Mouse (Mus musculus) forelimb bud, embryonic 11.5 days (tissue): ENCODE data around the gene Slc51b.

ENCODE experiments used
- DNase-seq: peaks from one replicate; pipeline ENCODE4 v3.0.0-alpha.2; 2012; ENCODE audit warnings: low read depth, low spot score

Slc51b gene

DNA sequence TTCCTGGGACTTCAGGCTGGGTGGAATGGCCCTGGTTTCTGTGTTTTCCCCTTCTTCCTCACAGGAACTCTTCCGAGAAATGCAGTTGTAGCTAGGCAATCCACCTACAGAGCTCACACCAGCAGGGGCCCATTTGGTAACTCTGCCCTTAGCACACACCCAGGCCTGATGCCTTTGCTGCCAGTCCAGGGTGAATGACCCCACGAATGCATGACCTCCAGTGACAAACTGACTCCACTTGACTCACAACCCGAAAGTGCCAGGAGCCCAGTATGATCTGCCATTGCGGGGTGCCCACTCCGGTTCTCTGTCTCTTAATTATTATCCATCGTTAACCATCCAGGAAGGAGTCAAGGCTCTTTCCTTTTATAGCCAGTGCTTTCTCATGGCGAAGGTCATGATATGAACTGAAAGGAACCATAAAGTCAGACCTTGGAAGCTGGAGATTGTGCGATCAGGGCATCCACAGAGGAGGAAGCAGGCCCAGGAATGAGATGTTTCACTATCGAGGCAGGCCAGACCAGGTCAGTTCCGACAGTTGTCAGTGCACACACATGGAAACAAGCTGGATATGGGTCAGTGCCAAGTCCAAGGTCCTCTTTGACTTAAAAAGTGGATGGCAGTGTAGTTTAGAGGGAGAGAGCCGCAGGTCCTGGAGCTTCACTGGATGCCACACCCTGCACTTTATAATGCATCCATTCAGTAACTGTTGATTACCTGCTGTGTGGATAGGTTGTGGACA lies at the start of gene Slc51b:
Gene Slc51b (minus strand): TSS at position 196 of the 742 bp plus-strand sequence.
- no peak for DNase-seq

DNA sequence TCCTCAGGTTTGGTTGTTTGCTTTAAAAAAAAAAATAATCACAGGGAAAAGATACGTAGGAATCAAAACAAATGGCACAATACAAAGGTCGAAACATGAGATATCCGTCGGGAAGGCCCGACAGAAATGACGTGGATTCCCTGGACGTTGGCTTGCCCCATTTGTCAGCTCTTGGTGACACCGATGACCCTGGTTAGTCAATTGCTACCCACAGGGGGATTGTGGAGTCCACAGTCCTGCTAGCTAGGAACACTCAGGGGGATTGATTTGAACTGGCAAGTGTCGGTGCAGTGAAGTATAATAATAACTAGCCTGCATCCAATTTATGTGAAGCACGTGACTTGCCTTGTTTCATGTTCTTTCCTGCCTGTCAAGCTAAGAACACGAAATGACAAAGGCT lies 44.9 kb upstream of the Slc51b start:
- DNase-seq = no peak

DNA sequence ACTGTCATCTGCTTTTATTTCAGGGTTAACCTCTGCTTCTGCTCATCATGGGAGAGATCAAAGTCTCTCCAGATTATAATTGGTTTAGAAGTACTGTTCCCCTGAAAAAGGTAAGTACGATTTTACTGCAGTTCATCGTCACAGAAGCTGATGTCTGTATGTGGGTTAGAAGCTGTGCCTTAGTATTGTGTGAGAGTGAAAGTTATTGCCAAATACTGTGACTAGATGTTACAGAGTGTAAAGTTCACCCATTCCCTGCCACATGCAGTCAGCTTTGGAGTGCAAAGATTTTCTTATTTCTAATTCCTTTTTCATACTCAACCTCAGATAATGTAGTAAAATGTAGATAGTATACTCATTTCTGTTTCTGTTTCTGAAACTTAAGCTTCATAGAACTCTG lies 42.5 kb upstream of the Slc51b start:
- DNase-seq = no peak

DNA sequence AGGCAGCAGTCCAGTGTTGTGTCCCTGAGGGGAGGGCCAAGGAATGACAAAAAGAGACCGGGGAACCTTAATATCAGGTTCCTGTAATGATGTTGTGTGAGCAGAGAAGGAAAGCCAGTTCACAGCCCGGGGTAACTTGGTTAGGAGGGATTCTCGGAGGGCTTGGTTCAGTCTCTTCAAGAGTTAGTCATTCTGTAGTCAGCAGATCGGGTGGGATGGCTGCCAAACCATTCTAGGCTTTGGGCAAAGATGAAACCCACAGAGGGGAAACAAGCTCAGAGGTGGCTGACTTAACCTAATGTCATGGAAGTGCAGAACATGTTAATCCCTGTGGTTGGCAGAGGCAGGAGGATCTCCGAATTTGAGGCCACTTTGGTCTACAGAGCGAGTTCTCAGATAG lies 41.4 kb upstream of the Slc51b start:
- DNase-seq = no peak

DNA sequence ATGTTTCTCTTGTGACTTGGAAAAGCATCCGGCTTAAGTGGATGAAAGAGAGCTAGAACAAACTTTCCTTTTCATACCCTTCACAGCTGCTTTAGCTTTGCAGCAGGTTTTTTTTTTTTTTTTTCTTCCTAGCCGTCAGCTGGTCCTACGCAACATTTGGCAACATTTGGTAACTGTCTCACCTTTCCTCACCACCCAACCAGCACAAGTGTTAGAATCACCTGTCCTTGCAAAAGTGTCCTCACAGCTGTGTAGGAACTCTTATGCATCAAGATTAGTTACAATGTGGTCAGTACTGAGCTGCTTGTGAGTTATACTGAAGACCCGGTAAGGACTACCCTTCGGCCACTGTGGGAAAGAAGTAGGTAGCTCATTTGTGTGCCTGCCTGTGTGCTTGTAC lies 39.8 kb upstream of the Slc51b start:
- no peak for DNase-seq

DNA sequence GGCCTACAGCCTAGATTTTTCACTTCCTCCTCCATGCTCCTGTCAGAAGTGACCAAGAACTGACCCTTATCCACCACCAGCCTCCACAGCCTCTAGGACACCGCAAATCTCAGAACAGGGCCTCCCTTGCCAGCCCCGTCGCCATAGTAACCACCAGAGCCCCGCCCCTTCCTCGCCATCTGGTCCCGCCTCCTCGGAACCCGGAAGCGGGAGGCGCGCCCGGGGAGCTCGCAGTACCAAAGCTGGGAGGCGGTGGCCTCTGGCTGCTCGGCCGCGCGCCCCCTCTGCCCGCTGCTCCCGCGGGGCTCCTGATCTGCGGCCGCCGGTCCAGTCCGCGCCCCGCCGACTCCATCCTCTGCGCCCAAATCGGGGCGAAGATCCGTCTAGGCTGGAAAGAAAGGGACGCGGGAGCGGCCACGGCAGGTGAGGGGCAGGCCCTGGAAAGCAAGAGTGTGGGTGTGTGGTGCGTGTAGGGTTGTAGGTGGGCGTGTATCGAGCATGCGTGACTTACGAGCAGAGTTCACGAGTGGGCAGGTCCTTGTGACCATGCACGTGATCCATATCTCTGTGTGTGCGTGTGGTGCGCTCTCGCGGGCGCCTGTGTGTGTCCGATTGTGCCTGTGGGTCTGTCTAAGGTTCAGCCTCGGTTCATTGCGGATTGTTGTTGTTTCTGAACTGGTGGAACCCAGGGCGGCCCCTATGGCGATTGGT lies 38.1 kb upstream of the Slc51b start, which contains the start of gene Spg21:
Gene Spg21 (plus strand): TSS at position 216 of the 711 bp plus-strand sequence.
- DNase-seq = peak; percentile 92

DNA sequence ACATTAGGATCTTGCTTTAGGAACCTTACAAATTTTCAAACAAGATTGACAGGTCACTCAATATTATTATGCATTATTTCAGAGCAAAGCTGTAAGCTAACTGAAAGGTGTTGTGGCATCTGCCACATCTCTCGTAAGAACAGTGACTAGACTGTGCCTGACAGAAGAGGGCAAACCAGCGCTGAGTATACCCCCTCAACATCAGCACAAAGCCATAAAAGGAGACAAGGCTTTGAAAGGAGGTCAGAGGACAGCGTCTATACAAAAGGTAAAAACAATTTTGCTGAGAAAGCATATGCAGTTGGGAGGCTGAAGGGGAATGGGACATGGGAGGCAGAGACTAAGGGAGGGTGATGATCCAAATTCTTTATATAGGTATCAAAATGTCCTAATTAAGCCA lies 37.4 kb upstream of the Slc51b start:
- no peak for DNase-seq

DNA sequence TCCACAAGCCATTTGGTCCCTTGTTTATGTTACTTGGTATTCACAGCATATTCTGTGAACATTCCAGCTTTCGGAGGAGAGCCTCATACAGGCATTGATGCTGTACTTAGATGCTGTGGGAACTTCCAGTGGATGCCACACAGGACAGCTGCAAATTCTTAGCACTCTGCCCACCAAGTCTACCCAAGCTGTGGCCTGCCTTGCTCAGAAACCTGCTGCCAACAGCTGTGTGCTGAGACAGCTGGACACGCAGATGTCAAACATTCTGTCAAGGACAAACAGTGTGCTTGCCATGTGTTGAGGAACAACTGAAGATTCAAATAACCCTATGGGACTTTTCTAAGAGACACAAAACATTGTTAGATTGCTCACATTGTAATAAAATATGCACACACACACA lies 36.2 kb upstream of the Slc51b start:
- DNase-seq = no peak

DNA sequence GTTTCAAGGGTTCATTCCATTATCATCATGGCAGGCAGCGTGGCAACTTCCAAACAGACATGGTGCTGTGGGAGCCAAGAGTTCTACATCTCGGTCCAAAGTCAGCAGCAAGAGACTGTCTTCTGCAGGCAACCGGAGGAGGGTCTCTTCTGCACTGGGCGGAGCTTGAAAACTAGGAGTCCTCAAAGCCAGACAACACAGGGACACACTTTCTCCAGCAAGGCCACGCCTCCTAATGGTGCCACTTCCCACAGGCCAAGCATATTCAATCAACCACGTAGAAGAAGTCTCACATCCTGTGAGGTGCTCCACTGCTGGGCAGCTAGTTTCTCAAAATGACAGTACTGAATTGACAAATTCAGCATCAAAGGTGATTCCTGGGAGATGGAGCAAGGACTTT lies 25.2 kb upstream of the Slc51b start:
- no peak for DNase-seq

DNA sequence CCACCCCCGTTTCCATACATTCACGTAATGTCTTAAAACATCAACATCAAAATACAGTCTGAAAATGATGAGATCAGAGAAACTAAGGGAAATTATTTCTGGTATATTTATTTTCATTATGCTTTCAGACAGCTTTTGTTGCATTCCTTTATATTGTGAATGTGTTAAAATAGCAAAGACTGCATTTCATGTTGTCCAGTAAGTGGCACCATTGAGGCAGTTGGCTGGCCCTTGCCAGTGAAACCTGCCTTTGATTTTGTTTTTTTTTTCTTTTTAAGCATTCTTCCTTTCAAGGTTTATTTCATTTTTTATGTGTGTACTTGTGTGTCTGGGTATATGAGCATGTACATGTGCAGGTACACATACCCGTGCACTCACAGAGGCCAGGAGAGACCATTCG lies 21.9 kb upstream of the Slc51b start:
- no peak for DNase-seq

DNA sequence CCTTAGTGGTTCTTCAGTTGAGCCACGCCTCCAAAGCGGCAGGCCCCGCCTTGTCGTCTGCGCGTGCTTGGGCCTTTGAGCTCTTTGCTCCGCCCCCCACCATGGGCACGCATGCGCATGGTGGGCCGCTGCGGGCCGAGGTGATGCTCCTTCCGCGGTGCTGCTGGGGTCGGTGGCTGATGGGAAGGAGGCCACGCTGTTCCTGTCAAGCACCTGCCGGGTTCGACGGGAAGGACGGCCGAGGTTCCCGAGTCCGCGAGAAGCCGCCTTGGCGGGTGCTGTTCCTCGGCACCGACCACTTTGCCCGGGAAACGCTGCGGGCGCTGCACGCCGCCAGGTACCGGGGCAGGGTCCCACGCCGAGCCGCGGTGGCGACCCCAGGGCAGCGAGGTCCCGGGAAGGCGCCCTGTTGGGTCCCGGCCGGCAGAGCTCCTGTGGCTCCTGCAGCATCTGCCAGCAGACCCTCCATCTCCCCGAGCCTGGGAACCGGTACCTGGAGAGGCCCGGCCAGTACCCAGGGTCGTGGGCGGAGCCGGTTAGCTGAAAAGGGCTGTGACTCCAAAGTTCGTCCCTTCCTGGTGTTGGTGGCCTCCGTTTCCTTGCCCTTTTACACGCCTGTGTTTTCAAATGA lies 13.0 kb upstream of the Slc51b start, which contains the start of gene Mtfmt:
Gene Mtfmt (plus strand): TSS at position 112 of the 631 bp plus-strand sequence.
- peak; percentile 94 for DNase-seq

DNA sequence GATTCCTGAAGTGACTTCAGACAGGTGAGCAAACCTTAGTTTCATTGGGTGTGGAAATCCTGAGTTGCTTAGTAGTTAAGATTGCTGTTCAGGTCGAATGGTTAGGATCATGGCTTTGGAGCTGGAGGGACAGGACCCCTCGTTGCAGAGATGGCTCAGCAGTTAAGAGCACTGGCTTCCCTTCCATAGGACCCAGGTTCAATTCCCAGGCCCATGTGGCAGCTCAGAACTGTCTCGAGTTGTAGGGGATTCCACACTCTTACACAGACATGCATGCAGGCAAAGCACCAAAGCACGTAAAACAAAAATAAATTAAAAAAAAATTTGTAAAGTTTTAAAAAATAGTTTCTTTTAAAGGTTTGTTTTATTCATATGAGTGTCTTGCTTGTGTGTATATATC lies 12.5 kb upstream of the Slc51b start:
- no peak for DNase-seq

DNA sequence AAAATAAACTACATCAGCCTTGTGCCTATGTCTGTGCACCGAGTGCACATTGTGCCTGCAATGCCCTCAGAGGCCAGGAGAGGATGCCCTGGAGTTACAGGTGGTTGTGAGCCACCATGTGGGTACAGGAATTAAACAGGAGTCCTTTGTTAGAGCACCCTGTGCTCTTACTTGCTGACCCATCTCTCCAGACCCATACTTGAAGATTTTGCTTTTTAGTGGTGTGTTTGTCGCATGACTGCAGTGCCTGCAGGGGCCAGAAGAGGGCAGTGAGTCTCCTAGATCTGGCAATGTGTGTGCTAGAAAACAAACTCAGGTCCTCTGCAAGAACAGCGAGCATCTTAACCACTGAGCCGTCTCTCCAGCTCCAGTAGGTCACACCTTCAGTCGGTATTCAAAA lies 11.4 kb upstream of the Slc51b start:
- DNase-seq = peak; percentile 52

DNA sequence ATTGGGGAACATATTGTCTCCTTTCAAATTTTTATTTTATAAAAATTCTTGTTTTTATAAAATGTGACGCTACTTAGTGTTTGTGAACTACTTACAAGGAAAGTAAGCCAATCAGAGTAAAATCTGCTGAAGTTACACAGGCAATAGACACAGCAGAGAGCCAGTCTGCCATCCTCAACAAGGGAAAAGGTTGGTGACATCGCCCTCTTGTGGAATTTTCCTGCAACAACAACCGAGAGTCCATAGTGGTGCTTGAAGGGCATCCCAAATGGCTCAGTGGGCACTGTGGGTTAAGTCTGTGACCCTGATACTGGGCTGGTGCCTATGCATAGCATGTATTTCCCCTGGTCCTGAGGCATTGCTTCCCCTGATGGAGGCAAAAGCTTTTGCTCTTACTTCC lies 9.5 kb upstream of the Slc51b start:
- peak; percentile 81 for DNase-seq

DNA sequence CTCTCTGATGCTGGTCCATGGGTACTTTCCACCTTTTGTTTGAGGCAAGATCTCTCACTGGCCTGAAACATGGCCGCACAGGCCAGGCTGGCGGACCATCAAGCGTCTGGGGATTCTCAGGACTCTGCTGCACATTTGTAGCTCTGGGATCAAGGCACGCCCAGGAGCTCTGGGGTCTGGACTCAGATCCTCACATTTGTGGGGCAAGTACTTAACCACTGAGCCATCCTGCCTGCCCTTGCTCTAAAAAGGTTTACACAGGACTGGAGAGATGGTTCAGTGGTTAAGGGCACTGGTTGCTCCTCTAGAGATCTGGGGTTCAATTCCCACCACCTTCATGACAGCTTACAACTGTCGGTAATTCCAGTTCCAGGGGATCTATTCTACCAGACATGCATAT lies 8.2 kb upstream of the Slc51b start:
- DNase-seq = no peak

DNA sequence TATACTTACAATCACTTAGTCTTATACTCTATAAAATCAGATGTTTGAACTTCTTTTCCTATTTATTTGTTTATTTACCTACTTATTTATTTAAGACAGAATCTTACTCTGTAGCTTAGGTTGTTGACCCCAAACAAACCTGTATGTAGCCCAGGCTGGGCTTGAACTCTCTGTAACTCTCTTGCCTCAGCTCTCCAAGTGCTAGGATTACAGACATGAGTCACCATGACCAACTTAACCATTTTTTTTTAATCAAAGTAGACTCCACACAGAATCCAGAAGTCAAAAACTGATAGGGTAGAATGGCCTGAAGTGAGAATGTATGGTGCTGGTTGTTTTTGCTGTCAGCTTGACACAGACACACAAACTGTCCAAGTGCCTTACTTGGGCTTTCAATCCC lies 7.6 kb upstream of the Slc51b start:
- DNase-seq = no peak

DNA sequence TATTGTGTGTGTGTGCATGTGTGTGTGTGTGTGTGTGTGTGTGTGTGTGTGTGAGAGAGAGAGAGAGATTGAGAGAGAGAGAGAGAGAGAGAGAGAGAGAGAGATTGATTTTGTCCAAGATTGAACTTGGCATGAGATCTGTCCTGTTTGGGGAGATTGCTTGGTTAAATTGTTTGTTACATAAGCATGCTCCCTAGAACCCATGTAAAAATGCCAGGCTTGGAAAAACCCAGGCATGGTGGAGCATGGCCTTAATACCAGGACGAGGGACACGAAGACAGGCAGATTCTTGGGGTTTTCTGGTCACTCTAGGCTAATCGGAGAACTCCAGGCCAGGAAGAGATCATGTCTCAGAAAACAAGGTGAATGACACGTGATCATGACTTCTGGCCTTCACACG lies 5.2 kb upstream of the Slc51b start:
- DNase-seq = no peak

DNA sequence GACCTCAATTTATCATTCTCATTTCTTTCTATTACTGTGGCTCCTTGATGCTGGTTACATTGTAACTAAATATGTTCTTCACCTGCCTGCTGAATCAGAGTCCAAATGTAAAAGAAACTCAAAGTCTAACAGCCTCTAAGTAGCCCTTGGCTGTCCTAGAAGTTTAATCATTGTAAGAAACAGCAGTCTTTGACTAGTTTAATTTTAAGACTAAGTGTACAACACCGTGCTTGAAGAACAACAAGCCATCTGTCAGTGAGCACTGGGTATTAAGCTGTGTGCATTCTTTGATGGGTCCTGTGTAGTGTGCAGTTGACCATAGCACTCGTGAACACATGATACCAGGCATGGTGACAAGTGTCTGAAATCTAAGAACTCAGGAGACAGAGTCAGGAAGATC lies 4.8 kb upstream of the Slc51b start:
- no peak for DNase-seq

DNA sequence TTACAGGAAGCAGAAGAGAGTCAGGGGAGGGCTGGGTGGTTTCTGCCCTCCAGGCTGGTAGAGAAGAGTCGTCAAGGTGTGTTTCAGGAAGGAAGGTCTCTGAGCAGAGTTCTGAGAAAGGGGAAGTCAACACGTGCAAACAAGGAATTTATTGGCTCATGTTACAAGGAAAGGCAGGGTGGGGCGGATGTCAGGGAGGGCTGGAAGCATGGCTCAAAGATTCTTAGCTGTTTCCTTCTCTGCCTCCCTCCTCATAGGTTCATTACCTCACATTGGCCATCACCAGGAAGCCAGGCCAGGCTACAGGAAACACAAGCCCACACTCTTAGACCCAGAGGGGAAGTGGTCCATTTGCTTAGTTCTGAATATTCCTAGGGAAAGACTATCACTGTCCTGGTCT lies 1.6 kb upstream of the Slc51b start:
- no peak for DNase-seq

DNA sequence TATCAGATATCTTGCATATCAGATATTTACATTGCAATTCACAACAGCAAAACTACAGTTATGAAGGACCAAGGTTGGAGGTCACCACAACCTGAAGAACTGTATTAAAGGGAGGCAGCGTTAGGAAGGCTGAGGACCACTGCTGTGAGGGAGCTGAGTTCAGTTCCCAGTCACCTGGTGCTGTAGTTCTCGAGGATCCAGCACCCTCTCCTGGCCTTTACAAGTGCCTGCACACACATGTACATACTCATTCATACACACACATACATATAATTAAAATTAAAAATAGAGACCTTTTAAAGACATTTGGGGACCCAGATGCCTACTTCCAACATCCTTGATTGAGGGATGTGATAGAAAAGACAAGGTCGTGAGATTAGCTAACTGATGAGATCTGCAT lies 3.1 kb downstream of the Slc51b start:
- no peak for DNase-seq

DNA sequence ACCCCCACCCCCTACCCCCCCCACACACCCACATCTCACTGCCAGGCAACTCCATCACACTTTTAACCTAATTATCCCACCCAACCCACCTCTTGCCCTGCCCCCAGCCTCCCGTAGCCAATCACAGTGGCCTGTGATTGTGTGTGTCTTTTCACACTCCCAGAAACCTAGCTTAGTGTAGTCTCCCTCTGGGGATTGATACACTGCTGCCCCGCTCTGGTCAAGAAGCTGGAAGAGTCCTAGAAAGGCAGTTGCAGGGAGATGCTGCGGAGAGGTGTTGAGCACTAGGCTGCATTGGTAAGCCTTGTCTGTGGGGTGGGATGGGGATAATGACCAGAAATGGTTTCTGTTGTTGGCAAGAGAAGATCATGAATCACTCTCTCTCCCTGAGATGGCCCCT lies 5.0 kb downstream of the Slc51b start:
- no peak for DNase-seq

DNA sequence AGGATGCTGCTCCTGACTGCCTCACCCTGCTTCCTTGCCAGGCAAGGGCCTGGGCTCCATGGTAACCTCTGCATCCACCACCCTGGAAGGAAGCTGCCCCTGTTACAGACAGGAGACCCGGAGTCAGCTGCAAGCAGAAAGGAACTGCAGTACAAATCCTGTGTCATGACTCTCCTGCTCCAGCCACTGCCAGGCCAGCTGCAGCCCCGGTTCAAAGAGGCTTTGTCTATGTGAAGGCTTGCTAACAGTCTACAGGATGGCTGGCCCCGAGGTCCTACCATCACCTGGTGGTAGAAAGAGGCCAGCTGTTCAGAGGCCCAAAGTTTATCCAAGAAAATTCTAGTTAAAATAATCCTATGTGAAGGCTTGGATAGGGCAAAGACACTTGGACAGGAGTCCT lies 11.4 kb downstream of the Slc51b start:
- DNase-seq = no peak

DNA sequence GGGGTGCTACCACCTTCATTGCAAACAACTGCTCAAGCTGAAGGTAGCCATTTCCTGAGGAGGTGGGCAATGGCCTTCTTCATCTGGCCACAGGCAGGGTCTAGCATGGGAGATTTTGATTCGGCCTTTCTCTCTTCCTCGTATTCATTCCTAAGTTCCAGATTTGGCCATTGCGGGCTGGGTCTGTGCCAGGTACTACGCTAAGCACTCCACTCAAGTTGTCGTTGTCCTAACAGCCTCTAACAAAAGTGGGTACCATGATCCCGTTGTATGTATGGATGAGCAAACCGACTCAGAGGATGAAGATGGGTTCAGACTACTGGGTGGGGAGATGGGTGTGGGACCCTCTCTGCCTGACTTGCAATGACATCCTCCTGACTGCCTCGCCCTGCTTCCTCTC lies 12.4 kb downstream of the Slc51b start:
- DNase-seq = no peak
